Mouse (Mus musculus) liver, adult 2 months (tissue): ENCODE results near the gene Sbk1.

Experiments
- CTCF ChIP-seq: fragments of 200-500 bp; IDR thresholded peaks from 2 replicates; pipeline ENCODE4 v1.5.1; 2011; ENCODE audit warnings: low read depth, low read length, control low read depth
- POLR2A ChIP-seq: fragments of 200-500 bp; IDR thresholded peaks from 2 replicates; pipeline ENCODE4 v1.6.1; 2011; ENCODE audit warnings: low read length, control low read depth; ENCODE audit not compliant: insufficient read depth; ENCODE audit errors: extremely low read depth

- TF ChIP-seq POLR2A: no peak
- no peak for TF ChIP-seq CTCF
Measured at GRCm38 (mm10) chr7:126293091-126293490, 20.7 kb downstream of the Sbk1 start.
